Mouse (Mus musculus) T-cell, adult 2 months (primary cell): Measurements from ENCODE around the gene Otoa.
A peak's percentile ranks its signal among the peaks of the same experiment; 100 is the strongest.

Experiments
- DNase-seq: peaks from one replicate; pipeline ENCODE4 v3.0.0; 2022; ENCODE audit warnings: low spot score

The Otoa gene

GRCm38 (mm10) chr7:121081350-121081749 is at the start of gene Otoa:
Gene Otoa, plus strand, starts transcription at chr7:121081650.
- DNase-seq, result no peak

- peak; percentile 93 for DNase-seq
Measured at GRCm38 (mm10) chr7:121033856-121034652, 47.4 kb upstream of the Otoa start, which contains the start of gene Mettl9. Gene Mettl9, plus strand, starts transcription at chr7:121034445.

GRCm38 (mm10) chr7:121034701-121035141 is 46.7 kb upstream of the Otoa start:
- no peak for DNase-seq

GRCm38 (mm10) chr7:121035161-121035721 is 46.2 kb upstream of the Otoa start:
- DNase-seq, result peak; percentile 11

GRCm38 (mm10) chr7:121040595-121040994 is 40.9 kb upstream of the Otoa start:
- DNase-seq, result no peak

GRCm38 (mm10) chr7:121041989-121042388 is 39.5 kb upstream of the Otoa start:
- DNase-seq, result no peak

- DNase-seq, result no peak
Measured at GRCm38 (mm10) chr7:121043004-121043403, 38.4 kb upstream of the Otoa start.

- peak; percentile 19 for DNase-seq
Measured at GRCm38 (mm10) chr7:121043510-121043909, 37.9 kb upstream of the Otoa start.

GRCm38 (mm10) chr7:121044251-121044650 is 37.2 kb upstream of the Otoa start:
- DNase-seq, result no peak

GRCm38 (mm10) chr7:121045671-121046453 is 35.6 kb upstream of the Otoa start:
- no peak for DNase-seq

- no peak for DNase-seq
Measured at GRCm38 (mm10) chr7:121047624-121048023, 33.8 kb upstream of the Otoa start.

GRCm38 (mm10) chr7:121053071-121053470 is 28.4 kb upstream of the Otoa start:
- DNase-seq, result no peak

GRCm38 (mm10) chr7:121059477-121060218 is 21.8 kb upstream of the Otoa start:
- DNase-seq, result peak; percentile 65

GRCm38 (mm10) chr7:121064309-121064708 is 17.1 kb upstream of the Otoa start:
- DNase-seq, result peak; percentile 59

- no peak for DNase-seq
Measured at GRCm38 (mm10) chr7:121071276-121071675, 10.2 kb upstream of the Otoa start.

GRCm38 (mm10) chr7:121072506-121072905 is 8.9 kb upstream of the Otoa start:
- no peak for DNase-seq

- no peak for DNase-seq
Measured at GRCm38 (mm10) chr7:121074281-121074680, 7.2 kb upstream of the Otoa start, which contains the start of gene Igsf6. Gene Igsf6, minus strand, starts transcription at chr7:121074572.

- DNase-seq, result no peak
Measured at GRCm38 (mm10) chr7:121074801-121075400, 6.5 kb upstream of the Otoa start.

GRCm38 (mm10) chr7:121075416-121075815 is 6.0 kb upstream of the Otoa start:
- DNase-seq, result no peak

GRCm38 (mm10) chr7:121077311-121077710 is 4.1 kb upstream of the Otoa start:
- DNase-seq, result no peak

GRCm38 (mm10) chr7:121077829-121078228 is 3.6 kb upstream of the Otoa start:
- peak; percentile 24 for DNase-seq
